Mouse (Mus musculus): ENCODE measurements around the gene Adam33.
A peak's percentile ranks its signal among the peaks of the same experiment; 100 is the strongest.
"Not testable (repeated sequence)": the region's sequence is repeated elsewhere in the genome, so short reads cannot be mapped to it uniquely, and the experiment has no call there.

Gene Adam33

GRCm38 (mm10) chr2:131055631-131056030, 8.0 kb downstream of the Adam33 start:
- peak; percentile 58 for DNase-seq

- no peak for DNase-seq
These were observed 8.9 kb downstream of the Adam33 start for GRCm38 (mm10) chr2:131054646-131055264.

GRCm38 (mm10) chr2:131053851-131054645, 9.6 kb downstream of the Adam33 start:
- peak; percentile 30 for DNase-seq

GRCm38 (mm10) chr2:131052862-131053418, 10.7 kb downstream of the Adam33 start:
- DNase-seq = no peak

- no peak for DNase-seq
These were observed 11.6 kb downstream of the Adam33 start for GRCm38 (mm10) chr2:131052043-131052442.

GRCm38 (mm10) chr2:131046025-131046424, 17.6 kb downstream of the Adam33 start:
- no peak for DNase-seq

- DNase-seq = no peak
These were observed 18.5 kb downstream of the Adam33 start for GRCm38 (mm10) chr2:131044989-131045720.

- no peak for DNase-seq
These were observed 19.2 kb downstream of the Adam33 start for GRCm38 (mm10) chr2:131044354-131044852.

- DNase-seq = no peak
These were observed 20.6 kb downstream of the Adam33 start, which contains the start of gene Gfra4 for GRCm38 (mm10) chr2:131042988-131043387. Gene Gfra4 (minus strand): TSS chr2:131043088.

GRCm38 (mm10) chr2:131040854-131041825, 22.5 kb downstream of the Adam33 start:
- DNase-seq = no peak

- DNase-seq = no peak
These were observed 24.9 kb downstream of the Adam33 start for GRCm38 (mm10) chr2:131038675-131039074.

GRCm38 (mm10) chr2:131038197-131038596, 25.4 kb downstream of the Adam33 start:
- no peak for DNase-seq

GRCm38 (mm10) chr2:131037226-131037990, 26.2 kb downstream of the Adam33 start:
- DNase-seq = peak; percentile 30

- DNase-seq = no peak
These were observed 26.9 kb downstream of the Adam33 start for GRCm38 (mm10) chr2:131036757-131037156.

- DNase-seq = no peak
These were observed 27.3 kb downstream of the Adam33 start for GRCm38 (mm10) chr2:131036343-131036742.

- DNase-seq = not testable (repeated sequence)
These were observed 32.2 kb downstream of the Adam33 start for GRCm38 (mm10) chr2:131031406-131031805.

GRCm38 (mm10) chr2:131030998-131031397, 32.6 kb downstream of the Adam33 start:
- DNase-seq = no peak

GRCm38 (mm10) chr2:131030561-131030960, 33.1 kb downstream of the Adam33 start:
- no peak for DNase-seq

GRCm38 (mm10) chr2:131029065-131029935, 34.3 kb downstream of the Adam33 start:
- no peak for DNase-seq

- no peak for DNase-seq
These were observed 36.7 kb downstream of the Adam33 start for GRCm38 (mm10) chr2:131026941-131027340.

Data from thymus, postnatal 14 days (tissue).